Mouse (Mus musculus) kidney, embryonic 16.5 days (tissue): ENCODE data around the gene Sh3d21. TPM values are rescaled to one million over a fixed set of nuclear protein-coding genes. Genes with fewer than 3 reads are reported as not detected.

Source experiments
- ATAC-seq: fragments of 200-750 bp; cut with Nextera tagmentation; 2 replicates; pipeline ENCODE4 v1.8.0; 2017; ENCODE audit warnings: moderate TSS enrichment; ENCODE audit not compliant: low FRiP score, low TSS enrichment
- H3K27ac ChIP-seq: fragments of 300-500 bp; sonication (generic); 2 replicates; pipeline ENCODE4 v1.5.1; 2014; ENCODE audit warnings: low read length
- H3K27me3 ChIP-seq: fragments of 300-500 bp; sonication (generic); 2 replicates; pipeline ENCODE4 v1.6.1; 2014; ENCODE audit warnings: low read length, control low read depth, mixed read lengths; ENCODE audit not compliant: insufficient read depth
- H3K36me3 ChIP-seq: fragments of 300-500 bp; sonication (generic); 2 replicates; pipeline ENCODE4 v1.6.1; 2014; ENCODE audit warnings: low read length, control low read depth, mixed read lengths; ENCODE audit not compliant: insufficient read depth
- H3K4me1 ChIP-seq: fragments of 300-500 bp; sonication (generic); 2 replicates; pipeline ENCODE4 v1.6.1; 2014; ENCODE audit warnings: low read length, control low read depth, mixed read lengths; ENCODE audit not compliant: insufficient read depth
- H3K4me2 ChIP-seq: fragments of 300-500 bp; sonication (generic); replicated peaks from 2 replicates; pipeline ENCODE4 v1.6.1; 2014; ENCODE audit warnings: low read depth, low read length
- H3K4me3 ChIP-seq: fragments of 300-500 bp; sonication (generic); 2 replicates; pipeline ENCODE4 v1.5.1; 2014; ENCODE audit warnings: mild to moderate bottlenecking, low read length
- H3K9ac ChIP-seq: fragments of 300-500 bp; sonication (generic); replicated peaks from 2 replicates; pipeline ENCODE4 v1.6.1; 2014; ENCODE audit warnings: low read length
- H3K9me3 ChIP-seq: fragments of 300-500 bp; sonication (generic); 2 replicates; pipeline ENCODE4 v1.6.1; 2016; ENCODE audit warnings: low read length, control low read depth
- WGBS: fragments of 180-500 bp; shearing (Covaris S2); extraction: QIAGEN DNeasy Blood & Tissue Kit; methylation state at CpG from one replicate; pipeline ENCODE4 v1.1.7; 2014; 5-methylcytosine and 5-hydroxymethylcytosine counted together
- polyA plus RNA-seq: library from polyadenylated mRNA; unstranded; fragments of >200 nt; fragmentation: Nextera tagmentation; extraction: Ambion mirVana; gene quantifications from 2 replicates; pipeline ENCODE4 v1.2.1, GENCODE M21; 2015

Gene Sh3d21
- polyA plus RNA-seq, 1 experiment from 2014 or later = 9.1 TPM

DNA sequence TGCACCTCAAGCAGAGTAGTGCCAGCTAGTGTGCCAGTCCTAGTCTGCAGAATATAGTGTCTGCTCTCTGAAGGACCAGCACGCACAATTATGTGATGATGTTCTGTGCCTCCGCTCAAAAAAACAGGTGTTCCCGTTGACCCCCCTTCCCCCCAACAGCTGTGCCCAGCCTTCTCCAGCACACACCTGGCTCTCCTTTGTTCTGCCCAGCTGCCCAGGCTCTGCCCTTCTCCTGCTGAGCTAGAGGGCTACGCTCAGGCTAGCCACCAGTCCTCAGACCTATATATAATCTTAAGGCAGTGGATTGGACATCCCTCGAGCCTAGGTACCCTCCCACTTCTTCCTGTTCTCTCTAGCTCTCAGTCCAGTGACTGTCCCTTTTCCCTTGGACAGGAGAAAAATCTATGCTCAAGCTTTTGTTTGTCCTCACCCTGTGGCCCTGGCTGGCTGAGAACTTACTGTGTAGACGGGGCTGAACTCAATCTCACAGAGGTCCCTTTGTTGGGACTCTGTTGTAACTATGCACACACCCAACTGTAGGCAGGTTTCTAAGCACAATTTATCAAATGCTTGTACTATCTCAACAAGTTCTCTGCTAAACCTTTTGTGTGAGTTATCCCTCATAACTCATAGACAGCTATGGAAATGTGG, 47.3 kb downstream of the Sh3d21 start:
- no peaks in the 10 kb centered on the region for H3K27me3 ChIP-seq

DNA sequence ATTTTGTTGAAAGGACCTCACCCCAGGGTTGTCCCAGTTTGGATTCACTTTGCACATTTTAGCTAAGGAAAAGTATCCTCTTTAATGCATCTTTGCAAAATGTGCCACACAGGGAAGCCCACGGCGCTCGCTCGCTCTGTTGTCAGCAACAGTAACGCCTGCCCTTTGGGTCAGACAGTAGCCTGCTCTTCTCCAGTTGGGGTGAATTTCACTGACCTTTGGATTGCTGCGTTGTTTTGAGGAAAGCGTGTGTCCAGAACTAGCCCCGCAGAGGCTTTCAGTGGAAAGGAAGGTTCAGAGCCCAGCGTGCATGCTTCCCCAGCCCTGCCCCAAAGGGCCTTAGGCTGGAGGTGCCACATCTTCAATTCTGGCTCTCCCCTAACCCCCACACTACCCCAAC, 47.9 kb downstream of the Sh3d21 start:
- Histone ChIP-seq H3K27me3 (no peaks in the 10 kb centered on the region), H3K27ac (no peak overlapping the region), H3K9ac (no peak overlapping the region), H3K4me1 (peaks cover 28% of the 10 kb centered on the region), H3K4me3 (no peak overlapping the region), H3K9me3 (no peaks in the 10 kb centered on the region), H3K36me3 (peaks cover 5% of the 10 kb centered on the region; the same call in 1 of the 2 replicates), H3K4me2 (no peak overlapping the region)
- WGBS = 80% methylated on average over 9 of the region's 9 CpGs
- no peak for ATAC-seq

More for the DNA sequence above, 47.3 kb downstream of the Sh3d21 start:
- Histone ChIP-seq H3K4me2 (no peak overlapping the region), H3K36me3 (peaks cover 9% of the 10 kb centered on the region; the same call in 1 of the 2 replicates), H3K9me3 (peaks cover under 1% of the 10 kb centered on the region; the same call in 1 of the 2 replicates), H3K4me3 (no peak overlapping the region), H3K27ac (no peak overlapping the region), H3K9ac (no peak overlapping the region), H3K4me1 (peaks cover 22% of the 10 kb centered on the region)
- ATAC-seq = no peak
- WGBS = 48% methylated on average over 6 of the region's 6 CpGs

DNA sequence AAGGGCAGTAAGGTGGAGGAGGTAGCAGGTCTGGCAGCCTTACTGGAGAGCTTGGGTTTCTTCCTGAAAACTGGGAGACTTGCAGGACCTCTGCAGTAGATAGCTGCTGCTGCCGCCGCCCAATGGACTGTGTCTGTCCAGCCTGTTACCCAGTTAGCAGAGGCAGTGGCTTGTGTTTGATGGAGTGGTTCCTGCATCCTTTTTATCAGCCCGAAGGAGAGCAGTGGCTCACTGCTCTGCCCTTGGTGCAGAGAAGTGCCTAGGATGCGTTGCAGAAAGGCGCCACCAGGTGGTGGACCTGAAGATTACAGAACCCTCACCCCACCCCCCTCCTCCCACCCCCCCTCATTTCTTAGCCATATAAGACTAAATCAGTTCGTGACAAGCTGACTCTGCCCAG, 49.3 kb downstream of the Sh3d21 start:
- no peak overlapping the region for H3K9ac ChIP-seq
- H3K4me1 ChIP-seq = peaks cover 43% of the 10 kb centered on the region
- no peak overlapping the region for H3K4me2 ChIP-seq
- WGBS = 14% methylated on average over 6 of the region's 6 CpGs
- H3K27me3 ChIP-seq = no peaks in the 10 kb centered on the region
- H3K9me3 ChIP-seq = no peaks in the 10 kb centered on the region
- no peak for ATAC-seq
- peaks cover 5% of the 10 kb centered on the region; the same call in 1 of the 2 replicates for H3K36me3 ChIP-seq
- H3K4me3 ChIP-seq = no peak overlapping the region
- H3K27ac ChIP-seq = no peak overlapping the region

DNA sequence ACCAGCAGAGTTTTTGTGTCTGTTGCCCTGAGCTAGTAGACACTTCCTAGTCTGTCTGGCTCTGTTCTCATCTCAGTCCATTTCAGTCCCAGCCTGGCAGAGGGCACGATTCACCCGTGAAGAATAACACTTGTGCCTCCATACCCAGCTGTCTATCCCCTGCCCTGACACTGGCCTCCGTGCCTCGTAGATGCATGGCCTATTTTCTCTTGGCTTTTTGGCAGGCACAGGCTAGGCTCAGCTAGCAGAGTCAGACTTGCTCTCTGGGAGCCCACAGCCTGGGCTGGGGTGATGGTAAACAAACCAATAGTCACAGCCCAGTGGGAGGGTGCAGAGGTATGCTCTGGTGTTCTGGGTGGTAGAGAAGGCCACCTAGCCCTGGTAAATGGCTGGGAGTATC, 50.0 kb downstream of the Sh3d21 start:
- H3K9ac ChIP-seq = 0 out of 2 replicates have a peak overlapping the region, but pooled peaks have one; percentile 17
- peaks cover 50% of the 10 kb centered on the region for H3K4me1 ChIP-seq
- H3K9me3 ChIP-seq = no peaks in the 10 kb centered on the region
- H3K4me2 ChIP-seq = no peak overlapping the region
- H3K4me3 ChIP-seq = no peak overlapping the region
- WGBS = 81% methylated on average over 4 of the region's 4 CpGs
- ATAC-seq = no peak
- no peaks in the 10 kb centered on the region for H3K27me3 ChIP-seq
- peaks cover 5% of the 10 kb centered on the region; the same call in 1 of the 2 replicates for H3K36me3 ChIP-seq
- H3K27ac ChIP-seq = no peak overlapping the region

DNA sequence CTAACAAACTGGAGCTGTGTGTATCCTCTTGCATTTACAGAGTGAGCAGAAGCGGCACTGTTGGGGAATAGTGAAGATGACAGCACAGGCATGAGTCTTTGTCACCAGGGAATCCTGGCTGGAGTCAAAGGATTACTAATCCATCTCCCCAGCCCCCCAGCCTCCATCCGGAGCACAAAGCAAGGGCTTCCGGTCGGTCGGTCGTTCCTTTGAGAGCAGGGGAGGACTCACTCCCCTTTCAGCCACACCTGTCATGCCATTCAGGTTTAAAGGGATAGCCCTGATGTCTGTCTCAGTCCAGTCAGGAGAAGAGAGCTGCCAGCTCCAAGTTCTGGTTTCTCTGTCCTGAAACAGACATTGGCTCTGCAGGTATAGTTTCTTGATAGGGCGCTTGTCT, 52.1 kb downstream of the Sh3d21 start:
- Histone ChIP-seq H3K27me3 (no peaks in the 10 kb centered on the region), H3K4me3 (no peak overlapping the region), H3K9me3 (no peaks in the 10 kb centered on the region), H3K9ac (peak overlapping the region; percentile 56), H3K4me2 (peak overlapping the region; percentile 34), H3K36me3 (no peaks in the 10 kb centered on the region), H3K4me1 (peaks cover 58% of the 10 kb centered on the region), H3K27ac (peak overlapping the region; percentile 84)
- WGBS = 20% methylated on average over 7 of the region's 7 CpGs
- ATAC-seq = no peak; the same call in 1 of the 2 replicates

DNA sequence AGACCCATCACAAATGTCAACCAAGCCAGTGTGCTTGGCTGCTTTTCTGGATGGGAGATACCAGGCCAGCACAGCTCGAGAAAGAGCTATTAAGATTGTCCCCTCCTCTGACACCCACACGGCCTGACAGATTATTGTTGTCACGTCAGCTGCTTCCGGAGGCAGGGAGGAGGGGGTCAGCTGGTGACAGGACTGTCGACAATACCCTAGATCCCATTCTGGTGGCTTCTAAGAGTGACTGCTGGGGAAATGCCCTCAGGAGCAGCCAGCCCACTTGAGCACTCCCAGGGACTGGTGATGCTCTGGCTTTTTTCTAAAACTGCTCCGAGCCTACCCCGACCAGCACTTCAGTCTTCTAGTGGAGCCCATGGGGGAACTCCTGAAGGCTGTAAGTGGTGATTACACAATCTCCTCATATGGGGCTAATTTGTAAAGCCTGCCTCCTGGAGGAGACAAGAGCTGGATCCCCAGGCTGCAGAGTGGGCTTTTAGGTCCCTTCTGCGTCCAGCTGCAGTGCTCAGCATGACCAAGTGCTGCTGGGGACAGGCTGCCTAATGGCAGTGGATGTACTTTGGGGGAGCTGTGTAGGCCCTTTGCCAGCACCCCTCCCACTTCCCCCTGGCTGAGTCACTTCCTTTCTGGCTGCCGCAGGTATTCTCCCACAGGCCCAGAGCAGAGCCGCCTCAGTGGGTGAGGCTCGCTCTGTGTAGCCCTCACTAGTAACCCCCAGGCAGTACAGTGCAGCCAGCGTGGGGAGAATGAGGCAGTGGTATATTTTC, 52.7 kb downstream of the Sh3d21 start:
- H3K4me2 ChIP-seq = peak overlapping the region; percentile 34
- peak overlapping the region; percentile 56 for H3K9ac ChIP-seq
- WGBS = 11% methylated on average over 12 of the region's 12 CpGs
- no peaks in the 10 kb centered on the region for H3K27me3 ChIP-seq
- ATAC-seq = peak; percentile 85
- H3K27ac ChIP-seq = peak overlapping the region; percentile 84
- no peak overlapping the region for H3K4me3 ChIP-seq
- peaks cover 58% of the 10 kb centered on the region for H3K4me1 ChIP-seq
- H3K9me3 ChIP-seq = no peaks in the 10 kb centered on the region
- H3K36me3 ChIP-seq = no peaks in the 10 kb centered on the region

DNA sequence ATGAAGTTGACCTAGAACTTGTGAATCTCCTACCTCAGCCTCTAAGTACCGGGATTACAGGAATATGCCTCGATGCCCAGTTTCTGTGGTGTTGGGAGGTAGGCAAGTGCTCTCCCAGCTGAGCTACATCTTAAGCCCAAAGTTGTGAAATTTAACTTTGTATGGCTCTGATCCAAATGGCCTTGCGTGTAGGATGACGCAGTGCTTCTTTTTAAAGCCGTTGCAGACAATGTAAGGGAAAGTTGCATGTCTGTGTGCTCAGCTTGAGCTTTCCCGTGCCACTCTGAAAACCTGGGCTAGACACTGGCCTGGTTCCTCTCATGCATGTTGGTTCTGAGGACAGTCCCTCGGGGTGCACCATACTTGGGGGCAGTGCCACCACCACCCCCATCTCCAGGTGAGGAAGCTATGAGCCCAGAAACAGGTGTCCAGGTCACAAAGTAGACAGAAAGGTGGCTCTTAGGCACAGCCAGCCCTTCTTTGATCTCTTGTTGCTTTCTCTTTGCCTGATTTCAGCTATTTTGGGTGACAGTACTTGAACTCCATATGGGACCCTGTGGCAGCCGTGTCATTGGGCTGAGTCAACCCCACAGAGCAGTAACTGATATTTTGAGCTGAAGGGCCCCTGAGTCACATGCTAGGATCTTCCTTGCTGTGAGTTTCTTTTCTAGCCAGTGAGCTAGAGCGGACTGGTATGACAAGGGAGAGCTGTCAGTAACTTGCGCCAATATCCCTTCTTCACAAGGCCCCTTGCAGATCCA, 53.5 kb downstream of the Sh3d21 start:
- 66% methylated on average over 10 of the region's 10 CpGs for WGBS
- no peaks in the 10 kb centered on the region for H3K9me3 ChIP-seq
- no peaks in the 10 kb centered on the region for H3K27me3 ChIP-seq
- no peaks in the 10 kb centered on the region for H3K36me3 ChIP-seq
- peaks cover 64% of the 10 kb centered on the region for H3K4me1 ChIP-seq
- H3K4me2 ChIP-seq = peak overlapping the region; percentile 34; the same call in 1 of the 2 replicates
- peak overlapping the region; percentile 84 for H3K27ac ChIP-seq
- no peak for ATAC-seq
- peak overlapping the region; percentile 56; the same call in 1 of the 2 replicates for H3K9ac ChIP-seq
- no peak overlapping the region for H3K4me3 ChIP-seq

DNA sequence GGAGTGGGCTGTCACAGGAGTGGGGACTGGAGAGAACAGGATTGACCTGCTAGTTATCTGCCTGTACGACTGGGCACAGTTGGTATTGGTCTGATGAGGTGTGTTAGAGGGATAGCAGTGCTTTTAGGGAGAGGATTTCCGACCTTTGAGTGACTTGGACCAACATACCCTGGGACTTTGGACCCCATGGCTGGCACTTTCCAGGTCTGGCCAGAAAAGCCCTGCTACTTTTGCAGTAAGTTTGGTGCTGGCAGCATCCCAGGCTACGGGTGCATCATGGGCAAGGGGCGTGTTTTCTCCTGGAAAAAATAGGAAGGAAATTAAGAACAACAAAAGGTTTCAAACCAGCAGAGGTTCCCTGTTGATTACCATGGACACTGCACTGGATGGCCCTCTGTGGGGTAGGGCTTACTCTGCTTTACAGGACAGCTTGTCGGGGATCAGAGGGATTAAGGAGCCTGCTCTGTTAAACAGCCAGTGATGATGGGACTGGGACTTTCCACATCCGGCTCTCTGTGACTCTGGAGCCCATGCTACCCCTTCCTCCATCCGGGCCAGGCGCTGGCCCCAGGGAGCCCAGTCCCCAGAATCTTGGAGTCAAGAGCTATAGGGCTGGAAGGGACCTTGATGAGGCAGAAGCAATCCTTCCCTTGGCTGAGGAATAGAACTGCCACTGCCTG, 55.1 kb downstream of the Sh3d21 start:
- Histone ChIP-seq H3K27me3 (no peaks in the 10 kb centered on the region), H3K9ac (peak overlapping the region; percentile 3; the same call in 1 of the 2 replicates), H3K9me3 (no peaks in the 10 kb centered on the region), H3K4me2 (no peak overlapping the region), H3K36me3 (no peaks in the 10 kb centered on the region), H3K27ac (no peak overlapping the region), H3K4me3 (no peak overlapping the region), H3K4me1 (peaks cover 64% of the 10 kb centered on the region)
- WGBS = 69% methylated on average over 8 of the region's 8 CpGs
- ATAC-seq = no peak

DNA sequence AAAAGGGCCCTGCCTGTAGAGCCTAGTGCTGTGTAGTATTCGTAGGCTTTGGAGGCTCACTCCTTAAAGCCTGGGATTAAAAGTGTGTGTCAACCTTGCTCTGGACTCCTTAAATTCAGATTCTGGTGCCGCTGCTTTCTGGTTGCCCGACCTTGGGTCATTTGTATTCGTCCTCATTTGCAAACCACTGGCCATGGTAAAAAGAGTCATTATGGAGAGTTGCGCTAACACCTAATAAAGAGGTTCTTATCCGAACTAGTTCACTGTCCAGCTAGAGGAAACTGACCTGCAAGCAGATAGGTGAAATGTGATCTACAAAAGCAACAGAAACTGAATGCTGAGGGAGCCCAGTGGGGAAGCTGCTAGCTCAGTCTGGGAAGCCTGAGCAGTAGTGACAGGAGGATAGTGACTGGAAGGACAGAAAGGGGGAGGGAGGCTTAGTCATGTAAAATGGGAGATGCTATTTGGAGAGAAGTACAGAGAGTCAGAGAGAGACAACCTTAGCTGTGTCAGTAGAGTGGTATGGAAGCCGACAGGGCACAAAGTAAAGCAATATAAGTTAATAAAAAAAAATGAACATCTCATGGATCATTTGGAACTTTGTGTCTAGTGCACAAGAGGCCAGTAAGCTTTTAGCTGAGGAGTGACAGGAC, 58.0 kb downstream of the Sh3d21 start:
- no peak for ATAC-seq
- Histone ChIP-seq H3K9ac (0 out of 2 replicates have a peak overlapping the region, but pooled peaks have one; percentile 73), H3K36me3 (no peaks in the 10 kb centered on the region), H3K4me1 (peaks cover 60% of the 10 kb centered on the region), H3K27me3 (no peaks in the 10 kb centered on the region), H3K4me2 (peak overlapping the region; percentile 98), H3K4me3 (peak overlapping the region; percentile 67), H3K27ac (no peak overlapping the region; the same call in 1 of the 2 replicates), H3K9me3 (no peaks in the 10 kb centered on the region)
- 43% methylated on average over 7 of the region's 7 CpGs for WGBS
